Mouse (Mus musculus) liver, embryonic 11.5 days (tissue): Measurements from ENCODE around the gene Hip1. TPM values are rescaled to one million over a fixed set of nuclear protein-coding genes. Genes with fewer than 3 reads are reported as not detected.
"Not testable (repeated sequence)": the region's sequence is repeated elsewhere in the genome, so short reads cannot be mapped to it uniquely, and the experiment has no call there.

Experiments used
- ATAC-seq: fragments of 200-750 bp; cut with Nextera tagmentation; replicated peaks from 2 replicates; pipeline ENCODE4 v1.8.0; 2017; ENCODE audit warnings: moderate number of reproducible peaks, mild to moderate bottlenecking, moderate TSS enrichment, moderate library complexity; ENCODE audit not compliant: low FRiP score
- DNase-seq: peaks from one replicate; pipeline ENCODE4 v3.0.0-alpha.2; 2017; ENCODE audit warnings: low spot score
- H3K27ac ChIP-seq: fragments of 300-500 bp; sonication (generic); 2 replicates; pipeline ENCODE4 v1.5.1; 2014; ENCODE audit warnings: mild to moderate bottlenecking, low read depth, low read length, control low read depth
- H3K27me3 ChIP-seq: fragments of 300-500 bp; sonication (generic); replicated peaks from 2 replicates; pipeline ENCODE4 v1.6.1; 2014; ENCODE audit warnings: low read length, mixed read lengths; ENCODE audit not compliant: control insufficient read depth, insufficient read depth
- H3K36me3 ChIP-seq: fragments of 300-500 bp; sonication (generic); 2 replicates; pipeline ENCODE4 v1.6.1; 2014; ENCODE audit warnings: mild to moderate bottlenecking, low read length, moderate library complexity, mixed read lengths; ENCODE audit not compliant: control insufficient read depth, insufficient read depth
- H3K4me1 ChIP-seq: fragments of 300-500 bp; sonication (generic); replicated peaks from 2 replicates; pipeline ENCODE4 v1.6.1; 2014; ENCODE audit warnings: low read length, mixed read lengths; ENCODE audit not compliant: control insufficient read depth, insufficient read depth
- H3K4me2 ChIP-seq: fragments of 300-500 bp; sonication (generic); 2 replicates; pipeline ENCODE4 v1.6.1; 2014; ENCODE audit warnings: mild to moderate bottlenecking, control low read depth, moderate library complexity
- H3K4me3 ChIP-seq: fragments of 300-500 bp; sonication (generic); 2 replicates; pipeline ENCODE4 v1.5.1; 2014; ENCODE audit warnings: low read depth, low read length, control low read depth
- H3K9ac ChIP-seq: fragments of 300-500 bp; sonication (generic); 2 replicates; pipeline ENCODE4 v1.6.1; 2014; ENCODE audit warnings: low read depth, low read length, control low read depth
- H3K9me3 ChIP-seq: fragments of 300-500 bp; sonication (generic); 2 replicates; pipeline ENCODE4 v1.6.1; 2016; ENCODE audit warnings: low read length, inconsistent platforms, mixed read lengths; ENCODE audit not compliant: control insufficient read depth
- WGBS: fragments of 180-500 bp; shearing (Covaris S2); extraction: QIAGEN DNeasy Blood & Tissue Kit; methylation state at CpG from one replicate; pipeline ENCODE4 v1.1.7; 2014; 5-methylcytosine and 5-hydroxymethylcytosine counted together
- polyA plus RNA-seq: library from polyadenylated mRNA; unstranded; fragments of >200 nt; fragmentation: Nextera tagmentation; extraction: Ambion mirVana; gene quantifications from 2 replicates; pipeline ENCODE4 v1.2.1, GENCODE M21; 2014

Hip1 gene
- polyA plus RNA-seq, 1 experiment from 2014 or later = 16.3 TPM

DNA sequence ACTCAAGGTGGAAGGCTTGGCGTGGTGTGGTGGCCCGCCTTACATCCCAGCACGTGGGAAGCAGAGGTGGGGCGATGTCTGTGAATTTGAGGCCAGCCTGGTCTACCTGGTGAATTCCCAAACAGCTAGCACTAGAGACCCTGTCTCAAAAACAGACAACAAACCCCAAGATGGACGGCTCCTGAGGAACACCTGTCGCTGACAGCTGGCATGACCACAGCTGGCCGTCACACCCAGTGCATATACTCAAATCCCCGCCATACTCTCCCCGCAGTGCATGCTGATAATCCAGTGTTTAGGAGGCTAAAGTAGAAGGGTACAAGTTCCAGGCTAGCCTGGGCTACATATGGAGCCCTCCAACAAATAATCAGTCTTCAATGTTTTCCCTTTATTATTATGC lies 88.4 kb downstream of the Hip1 start:
- WGBS = 91% methylated on average over 9 of the region's 9 CpGs
- H3K36me3 ChIP-seq = peaks cover 15% of the 10 kb centered on the region
- no peak for ATAC-seq

GRCm38 (mm10) chr5:135454256-135454655 lies 90.7 kb downstream of the Hip1 start:
- H3K36me3 ChIP-seq = peaks cover 17% of the 10 kb centered on the region
- 92% methylated on average over 2 of the region's 2 CpGs for WGBS
- DNase-seq = no peak

More for the DNA sequence above, 88.4 kb downstream of the Hip1 start:
- H3K27ac ChIP-seq = no peak overlapping the region
- H3K9ac ChIP-seq = no peak overlapping the region
- no peak for DNase-seq
- no peak overlapping the region for H3K4me3 ChIP-seq
- H3K9me3 ChIP-seq = peaks cover 3% of the 10 kb centered on the region; the same call in 1 of the 2 replicates
- H3K4me2 ChIP-seq = no peak overlapping the region
- no peaks in the 10 kb centered on the region for H3K4me1 ChIP-seq
- H3K27me3 ChIP-seq = no peaks in the 10 kb centered on the region

GRCm38 (mm10) chr5:135451559-135451958 lies 93.4 kb downstream of the Hip1 start:
- H3K27me3 ChIP-seq, H3K4me2 ChIP-seq, H3K27ac ChIP-seq, H3K4me1 ChIP-seq, H3K9ac ChIP-seq, H3K9me3 ChIP-seq, H3K4me3 ChIP-seq, DNase-seq, ATAC-seq: not testable (repeated sequence)
- WGBS = 76% methylated on average over 4 of the region's 5 CpGs
- H3K36me3 ChIP-seq = peaks cover 19% of the 10 kb centered on the region

More at GRCm38 (mm10) chr5:135454256-135454655, 90.7 kb downstream of the Hip1 start:
- peaks cover 3% of the 10 kb centered on the region; the same call in 1 of the 2 replicates for H3K9me3 ChIP-seq
- H3K4me1 ChIP-seq = no peaks in the 10 kb centered on the region
- H3K4me2 ChIP-seq = no peak overlapping the region
- H3K27me3 ChIP-seq = no peaks in the 10 kb centered on the region
- no peak for ATAC-seq
- no peak overlapping the region for H3K27ac ChIP-seq
- H3K9ac ChIP-seq = no peak overlapping the region
- H3K4me3 ChIP-seq = no peak overlapping the region

DNA sequence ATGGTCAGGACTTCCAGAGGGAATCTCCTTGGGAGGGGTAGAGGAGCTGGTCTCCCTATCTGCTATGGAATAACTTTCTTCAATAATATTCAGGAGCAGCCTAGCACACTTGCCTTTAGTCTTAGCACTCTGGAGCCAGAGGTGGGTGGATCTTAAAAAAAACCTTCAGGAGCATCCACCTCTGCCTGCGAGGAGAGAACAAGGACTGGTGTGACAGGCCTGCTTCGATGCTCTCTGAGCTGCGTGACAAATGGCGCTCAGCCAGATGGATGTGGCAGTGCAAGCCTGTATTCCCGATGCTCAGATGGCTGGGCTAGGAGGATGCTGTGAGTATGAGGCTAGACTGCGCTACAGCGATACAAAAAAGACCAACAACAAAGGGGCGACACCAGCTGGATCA lies 93.8 kb downstream of the Hip1 start:
- no peak overlapping the region for H3K9ac ChIP-seq
- no peak overlapping the region for H3K27ac ChIP-seq
- no peak for ATAC-seq
- no peaks in the 10 kb centered on the region for H3K27me3 ChIP-seq
- peaks cover 19% of the 10 kb centered on the region for H3K36me3 ChIP-seq
- H3K4me3 ChIP-seq = no peak overlapping the region
- 87% methylated on average over 8 of the region's 8 CpGs for WGBS
- no peaks in the 10 kb centered on the region for H3K4me1 ChIP-seq
- DNase-seq = no peak
- no peak overlapping the region for H3K4me2 ChIP-seq
- H3K9me3 ChIP-seq = peaks cover 3% of the 10 kb centered on the region; the same call in 1 of the 2 replicates

- H3K36me3 ChIP-seq = peaks cover 7% of the 10 kb centered on the region; the same call in 1 of the 2 replicates
- H3K27ac ChIP-seq = no peak overlapping the region
- H3K4me1 ChIP-seq = no peaks in the 10 kb centered on the region
- H3K4me2 ChIP-seq = no peak overlapping the region
- WGBS = 84% methylated on average over 8 of the region's 8 CpGs
- no peak overlapping the region for H3K4me3 ChIP-seq
- ATAC-seq (no peak), DNase-seq (no peak)
- no peaks in the 10 kb centered on the region for H3K27me3 ChIP-seq
- no peak overlapping the region for H3K9ac ChIP-seq
- no peaks in the 10 kb centered on the region for H3K9me3 ChIP-seq
These were observed 99.2 kb downstream of the Hip1 start for GRCm38 (mm10) chr5:135445755-135446154.

DNA sequence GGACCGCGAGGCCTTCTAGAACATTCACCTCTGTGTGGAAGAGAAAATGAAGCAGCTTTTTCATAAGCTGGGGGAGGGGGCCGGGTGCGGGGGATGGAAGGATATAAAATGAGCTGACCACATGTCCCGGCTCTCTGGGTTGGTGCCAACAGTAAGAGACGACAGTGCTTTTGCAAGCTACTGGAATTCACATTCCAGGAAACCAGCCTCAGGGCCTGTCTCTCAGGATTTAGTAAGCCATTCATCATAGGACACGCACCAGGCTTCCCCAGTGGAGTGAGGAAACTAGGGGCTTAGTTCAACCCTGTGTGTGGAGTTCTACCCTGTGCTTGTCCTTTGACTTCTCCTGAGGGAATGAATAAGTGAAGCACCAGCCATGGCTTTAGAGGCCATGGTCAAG lies 102.5 kb downstream of the Hip1 start:
- Histone ChIP-seq H3K9me3 (no peaks in the 10 kb centered on the region), H3K4me2 (no peak overlapping the region), H3K36me3 (peaks cover 3% of the 10 kb centered on the region; the same call in 1 of the 2 replicates), H3K9ac (no peak overlapping the region), H3K4me1 (no peaks in the 10 kb centered on the region), H3K27ac (no peak overlapping the region), H3K27me3 (no peaks in the 10 kb centered on the region), H3K4me3 (no peak overlapping the region)
- 76% methylated on average over 7 of the region's 7 CpGs for WGBS
- ATAC-seq (no peak), DNase-seq (no peak)

DNA sequence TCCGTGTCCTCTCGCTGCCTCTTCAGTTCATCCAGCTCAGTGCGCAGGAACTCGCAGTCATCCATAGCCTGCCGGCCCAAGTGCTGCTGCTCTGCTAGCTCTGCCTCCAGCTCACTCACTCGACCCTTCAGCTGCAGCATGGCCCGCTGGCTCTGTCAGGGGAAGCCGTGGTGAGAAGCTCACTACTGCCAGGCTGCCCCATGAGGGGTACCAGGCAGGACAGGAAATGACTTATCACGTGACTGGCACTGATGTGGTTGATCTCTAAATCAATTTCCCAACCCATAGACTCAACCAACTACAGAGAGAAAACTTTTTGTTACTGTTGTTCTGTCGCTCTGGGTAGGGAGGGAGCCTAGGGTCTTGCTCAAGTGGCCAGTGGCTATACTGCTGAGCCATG lies 109.9 kb downstream of the Hip1 start:
- 85% methylated on average over 10 of the region's 10 CpGs for WGBS
- ATAC-seq (no peak), DNase-seq (no peak)
- Histone ChIP-seq H3K27me3 (no peaks in the 10 kb centered on the region), H3K9ac (no peak overlapping the region), H3K9me3 (peaks cover 2% of the 10 kb centered on the region; the same call in 1 of the 2 replicates), H3K4me2 (no peak overlapping the region), H3K27ac (no peak overlapping the region), H3K4me3 (no peak overlapping the region), H3K4me1 (no peaks in the 10 kb centered on the region), H3K36me3 (peaks cover 17% of the 10 kb centered on the region; the same call in 1 of the 2 replicates)

- WGBS = 91% methylated on average over 4 of the region's 4 CpGs
- Histone ChIP-seq H3K9me3 (peaks cover 2% of the 10 kb centered on the region; the same call in 1 of the 2 replicates), H3K36me3 (peaks cover 17% of the 10 kb centered on the region; the same call in 1 of the 2 replicates), H3K27ac (no peak overlapping the region), H3K4me3 (no peak overlapping the region), H3K9ac (no peak overlapping the region), H3K27me3 (no peaks in the 10 kb centered on the region), H3K4me1 (no peaks in the 10 kb centered on the region), H3K4me2 (no peak overlapping the region)
- no peak for ATAC-seq
- DNase-seq = no peak
These were observed 111.1 kb downstream of the Hip1 start for GRCm38 (mm10) chr5:135433861-135434260.

- Histone ChIP-seq H3K4me3 (no peak overlapping the region), H3K9me3 (peaks cover 2% of the 10 kb centered on the region; the same call in 1 of the 2 replicates), H3K36me3 (peaks cover 26% of the 10 kb centered on the region; the same call in 1 of the 2 replicates), H3K4me1 (no peaks in the 10 kb centered on the region), H3K27ac (no peak overlapping the region), H3K27me3 (no peaks in the 10 kb centered on the region), H3K4me2 (no peak overlapping the region), H3K9ac (no peak overlapping the region)
- 81% methylated on average over 6 of the region's 6 CpGs for WGBS
- no peak for DNase-seq
- no peak for ATAC-seq
These were observed 113.8 kb downstream of the Hip1 start for GRCm38 (mm10) chr5:135431111-135431510.
